Mouse (Mus musculus): ENCODE measurements around the gene Agap1. TPM values are rescaled to one million over a fixed set of nuclear protein-coding genes. Genes with fewer than 3 reads are reported as not detected.

Gene Agap1
- total RNA-seq, 2 experiments from 2014 or later, result 28.3 to 32.3 TPM

DNA sequence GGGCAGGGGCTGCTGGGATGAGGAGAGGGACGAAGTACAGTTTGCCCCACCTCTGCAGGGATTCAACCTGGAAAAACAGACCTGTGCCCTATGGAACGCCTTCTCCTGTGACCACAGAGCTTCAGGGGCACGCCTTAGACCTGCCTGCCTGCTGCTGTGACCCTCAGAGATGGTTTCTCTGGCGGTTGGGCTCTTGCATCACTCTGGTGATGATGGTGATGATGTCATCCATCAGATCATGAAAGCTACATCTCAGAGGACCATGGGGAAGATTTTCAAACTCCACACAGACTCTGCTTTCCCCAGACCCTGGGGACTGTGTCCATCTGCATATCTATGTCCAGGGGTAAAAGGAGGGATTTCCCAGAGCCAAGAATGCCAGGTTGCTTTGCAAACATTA lies 170.7 kb downstream of the Agap1 start:
- intact Hi-C loops (cut with DNase I; ENCODE audit: low total_unique reads), result no loop called here
- no peak for DNase-seq

DNA sequence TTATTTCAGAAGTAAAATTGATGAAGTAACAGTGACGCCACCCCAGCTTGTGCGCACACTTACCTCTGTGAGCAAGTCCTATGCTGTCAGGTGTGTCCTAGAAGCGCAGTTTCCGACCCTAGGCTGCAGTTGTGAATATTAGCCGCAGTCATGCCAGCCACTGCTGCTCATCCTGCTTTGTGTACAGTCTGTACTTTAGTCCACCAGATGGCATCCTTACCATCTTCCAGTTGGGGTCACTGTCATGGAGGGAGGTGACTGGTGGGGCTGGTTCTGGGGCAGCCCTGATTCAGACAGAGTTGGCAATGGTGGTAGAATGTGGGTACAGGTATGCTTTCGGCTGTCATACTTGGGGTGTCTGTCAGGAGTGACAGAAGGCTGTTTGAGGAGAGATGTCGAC lies 171.4 kb downstream of the Agap1 start:
- DNase-seq, result no peak
- intact Hi-C loops (cut with DNase I; ENCODE audit: low total_unique reads), result no loop called here

- no peak for DNase-seq
- intact Hi-C loops (cut with DNase I; ENCODE audit: low total_unique reads), result no loop called here
These were observed 172.3 kb downstream of the Agap1 start for GRCm38 (mm10) chr1:89626940-89627339.

GRCm38 (mm10) chr1:89627650-89628049 lies 173.0 kb downstream of the Agap1 start:
- intact Hi-C loops (cut with DNase I; ENCODE audit: low total_unique reads), result no loop called here
- DNase-seq, result peak; percentile 35

DNA sequence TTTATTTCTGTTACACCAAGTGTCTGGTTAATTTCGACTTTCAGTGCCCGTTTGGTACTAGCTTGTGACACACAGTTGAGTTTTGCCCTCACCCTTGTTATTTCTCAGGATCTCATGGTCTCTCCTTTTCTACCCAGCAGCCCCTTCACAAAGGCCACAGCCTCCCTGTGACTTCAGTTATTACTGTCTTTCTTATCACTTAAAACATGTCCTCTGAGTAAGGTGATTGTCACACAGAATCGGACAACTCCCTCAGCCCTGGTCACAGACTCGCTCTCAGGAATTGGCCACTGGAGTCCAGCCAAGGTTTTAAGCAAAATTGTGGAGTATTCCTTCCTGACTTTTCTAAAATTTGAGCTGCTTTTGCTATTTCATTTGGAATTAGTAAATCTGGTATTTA lies 176.2 kb downstream of the Agap1 start:
- no peak for DNase-seq
- intact Hi-C loops (cut with DNase I; ENCODE audit: low total_unique reads), result loop anchor here (5.0 kb wide), 1 partner anchor 399 kb away; no protein-coding TSS in a partner anchor

DNA sequence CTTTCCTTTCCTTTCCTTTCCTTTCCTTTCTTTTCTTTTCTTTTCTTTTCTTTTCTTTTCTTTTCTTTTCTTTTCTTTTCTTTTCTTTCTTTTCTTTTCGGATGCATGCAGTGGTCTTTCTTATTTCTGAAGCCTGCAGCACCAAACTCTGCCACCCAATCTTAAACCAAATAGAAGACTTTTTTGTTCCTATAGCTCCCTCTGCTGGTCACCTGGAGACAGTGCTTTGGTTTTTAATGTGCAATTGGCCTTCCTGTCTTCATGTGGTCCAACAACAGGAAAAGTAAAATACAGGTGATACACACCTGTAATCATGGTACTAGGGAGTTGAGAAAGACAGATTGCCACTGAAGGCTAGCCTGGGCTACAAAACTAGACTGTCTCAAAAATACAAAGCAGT lies 177.1 kb downstream of the Agap1 start:
- DNase-seq, result no peak
- intact Hi-C loops (cut with DNase I; ENCODE audit: low total_unique reads), result loop anchor here (5.0 kb wide), 1 partner anchor 399 kb away; no protein-coding TSS in a partner anchor

GRCm38 (mm10) chr1:89634055-89634454 lies 179.4 kb downstream of the Agap1 start:
- intact Hi-C loops (cut with DNase I; ENCODE audit: low total_unique reads), result loop anchor here (5.0 kb wide), 1 partner anchor 402 kb away; no protein-coding TSS in a partner anchor
- DNase-seq, result no peak

GRCm38 (mm10) chr1:89635131-89635530 lies 180.5 kb downstream of the Agap1 start:
- intact Hi-C loops (cut with DNase I; ENCODE audit: low total_unique reads), result loop anchor here (5.0 kb wide), 1 partner anchor 33 kb away; no protein-coding TSS in a partner anchor
- DNase-seq, result no peak

DNA sequence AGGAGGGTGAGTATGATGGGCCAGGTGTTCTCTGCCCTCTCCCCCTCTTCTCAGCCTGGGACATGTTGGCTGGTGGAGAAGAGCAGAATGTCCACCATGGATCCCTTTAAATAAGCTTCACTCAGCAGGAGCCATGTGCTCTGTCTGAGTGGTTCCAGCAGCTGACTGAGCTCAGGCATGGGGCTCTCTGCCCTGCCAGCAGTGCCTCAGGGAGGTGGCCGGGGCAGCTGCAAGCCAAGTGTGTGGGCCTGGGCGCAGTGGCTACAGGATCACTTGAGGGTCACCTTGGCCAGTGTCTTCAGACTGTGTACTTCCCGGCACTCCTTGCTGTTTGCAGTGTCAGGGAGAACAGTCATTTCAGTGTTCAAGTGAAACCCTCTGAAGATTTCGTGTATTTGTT lies 183.1 kb downstream of the Agap1 start:
- intact Hi-C loops (cut with DNase I; ENCODE audit: low total_unique reads), result loop anchor here (5.0 kb wide), 1 partner anchor 35 kb away; no protein-coding TSS in a partner anchor
- DNase-seq, result no peak

- intact Hi-C loops (cut with DNase I; ENCODE audit: low total_unique reads), result no loop called here
These were observed 189.0 kb downstream of the Agap1 start for GRCm38 (mm10) chr1:89643445-89644100.

DNA sequence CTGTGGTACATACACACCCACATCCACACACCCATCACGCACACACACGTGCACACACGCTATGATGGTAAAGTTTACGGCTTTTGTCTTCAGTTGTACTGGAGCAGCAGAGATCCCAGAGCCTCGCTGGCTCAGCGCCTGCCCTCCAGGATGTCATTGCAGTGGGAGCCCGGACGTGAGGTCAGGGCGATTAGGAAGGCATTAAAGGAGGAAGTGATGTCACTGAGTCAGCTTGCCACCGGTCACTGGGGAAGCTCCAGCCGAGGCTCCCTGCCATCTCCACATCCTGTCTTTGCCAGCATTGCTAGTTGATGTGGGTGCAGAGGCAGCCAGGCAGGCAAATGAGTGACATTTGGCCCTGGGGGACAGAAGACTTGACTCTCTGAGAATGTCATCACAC lies 189.5 kb downstream of the Agap1 start:
- DNase-seq, result peak; percentile 61
- intact Hi-C loops (cut with DNase I; ENCODE audit: low total_unique reads), result no loop called here

More at GRCm38 (mm10) chr1:89643445-89644100, 189.0 kb downstream of the Agap1 start:
- DNase-seq, result no peak

DNA sequence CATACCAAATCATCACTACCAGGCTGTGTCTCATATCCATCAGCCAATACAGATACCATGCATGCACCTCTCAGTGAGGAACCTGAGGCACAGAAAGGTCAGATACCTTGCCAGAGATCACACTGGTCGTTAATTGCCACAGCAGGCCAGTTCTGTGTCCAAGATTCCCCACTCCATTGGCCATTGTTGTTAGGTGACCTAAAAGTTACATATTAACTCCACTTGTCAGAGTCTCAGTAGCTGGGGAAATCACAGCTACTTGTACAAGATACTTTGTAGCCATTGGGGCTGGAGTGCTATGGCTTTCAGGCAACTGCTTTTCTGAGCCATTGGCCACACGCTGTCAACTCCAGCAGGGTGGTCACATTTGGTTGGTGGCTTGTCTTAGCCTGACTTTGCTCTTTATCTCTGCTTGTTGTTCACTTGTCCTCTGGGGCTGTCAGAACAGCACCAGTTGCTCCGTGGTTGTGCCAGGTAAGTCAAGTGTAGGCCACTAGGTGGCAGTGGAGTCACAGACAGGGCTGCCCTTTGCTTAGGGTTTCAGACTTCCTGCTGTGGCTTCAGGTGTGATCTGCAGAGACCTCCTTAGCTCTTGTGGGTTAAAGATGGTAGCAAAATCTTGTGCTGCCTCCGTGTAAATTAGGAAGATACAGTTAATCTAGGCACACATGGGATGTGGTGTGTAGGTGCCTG lies 191.9 kb downstream of the Agap1 start:
- intact Hi-C loops (cut with DNase I; ENCODE audit: low total_unique reads), result loop anchor here (5.0 kb wide), 1 partner anchor 296 kb away; no protein-coding TSS in a partner anchor
- peak; percentile 65 for DNase-seq

- intact Hi-C loops (cut with DNase I; ENCODE audit: low total_unique reads), result loop anchor here (5.0 kb wide), 1 partner anchor 295 kb away; no protein-coding TSS in a partner anchor
These were observed 192.9 kb downstream of the Agap1 start for GRCm38 (mm10) chr1:89647505-89647904.

GRCm38 (mm10) chr1:89650557-89650956 lies 196.0 kb downstream of the Agap1 start:
- no peak for DNase-seq
- intact Hi-C loops (cut with DNase I; ENCODE audit: low total_unique reads), result no loop called here

More at GRCm38 (mm10) chr1:89647505-89647904, 192.9 kb downstream of the Agap1 start:
- DNase-seq, result no peak

DNA sequence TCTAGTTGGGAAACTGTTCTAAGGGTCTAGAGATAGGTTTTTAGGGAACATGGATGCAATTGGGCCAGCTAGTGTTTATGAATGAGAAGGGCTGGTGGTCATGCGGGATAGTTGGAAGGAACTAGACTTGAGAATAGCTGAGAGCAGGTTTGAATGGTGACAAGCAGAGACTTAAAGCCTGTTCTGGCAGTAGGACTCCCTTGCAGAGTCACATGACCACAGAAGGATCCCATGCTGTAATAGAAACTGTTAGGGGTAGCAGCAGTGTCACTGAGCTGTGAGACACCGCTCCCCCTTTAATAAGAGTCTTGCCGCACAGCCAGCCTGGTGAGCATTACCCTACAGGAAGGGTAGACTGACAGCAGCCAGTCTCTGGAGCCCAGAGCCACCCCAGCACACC lies 201.6 kb downstream of the Agap1 start:
- DNase-seq, result no peak
- intact Hi-C loops (cut with DNase I; ENCODE audit: low total_unique reads), result no loop called here

DNA sequence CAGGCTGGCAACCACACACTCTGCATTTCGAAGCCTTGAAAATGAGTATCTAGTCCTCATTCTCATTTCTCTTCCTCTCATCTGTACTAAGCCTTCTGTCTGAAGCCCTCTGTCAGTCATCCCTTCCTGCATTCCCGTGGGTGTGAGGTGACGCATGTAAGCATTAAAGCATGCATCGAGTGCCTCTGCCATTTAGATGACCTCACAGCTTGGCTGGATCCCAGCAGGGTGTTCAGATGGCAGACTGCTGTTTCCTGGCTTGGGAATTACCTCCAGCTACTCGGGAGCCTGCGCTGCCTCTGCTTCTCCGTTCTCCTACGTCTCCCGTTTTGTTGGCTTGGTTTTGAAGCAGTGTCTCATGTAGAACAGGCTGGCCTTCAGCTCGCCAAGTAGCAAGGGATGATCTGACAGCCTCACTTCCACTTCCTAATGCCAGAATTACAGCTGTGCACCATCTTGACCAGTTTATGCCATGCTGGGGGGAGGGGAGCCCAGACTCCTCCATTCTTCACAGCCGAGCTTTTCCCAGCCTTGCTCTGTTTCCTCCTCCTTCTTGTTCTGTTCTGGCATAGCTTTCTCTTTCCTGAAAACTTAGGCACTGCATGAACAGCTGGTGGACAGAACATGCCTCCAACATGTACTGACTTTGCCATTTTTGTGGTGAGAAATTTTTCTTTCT lies 202.2 kb downstream of the Agap1 start:
- intact Hi-C loops (cut with DNase I; ENCODE audit: low total_unique reads), result no loop called here
- DNase-seq, result peak; percentile 30

DNA sequence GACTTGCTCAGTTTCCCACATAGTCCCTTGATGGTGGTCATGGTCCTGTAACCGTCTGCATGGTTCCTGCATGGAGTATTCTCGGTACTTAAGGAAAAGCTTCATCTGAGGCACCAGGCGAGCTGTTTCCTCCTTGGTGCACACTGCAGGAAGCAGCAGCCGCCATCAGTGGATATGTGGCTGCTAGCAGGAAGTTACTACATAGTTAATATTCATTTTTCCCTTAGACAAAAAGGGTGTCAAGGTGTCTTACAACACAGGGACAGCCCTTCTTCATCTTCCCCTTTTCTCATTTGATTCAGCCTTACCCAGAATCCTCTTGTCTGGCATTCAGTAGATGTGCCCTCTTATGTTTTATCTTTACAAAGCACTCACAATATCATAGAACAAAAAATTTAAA lies 206.2 kb downstream of the Agap1 start:
- DNase-seq, result no peak
- intact Hi-C loops (cut with DNase I; ENCODE audit: low total_unique reads), result no loop called here

DNA sequence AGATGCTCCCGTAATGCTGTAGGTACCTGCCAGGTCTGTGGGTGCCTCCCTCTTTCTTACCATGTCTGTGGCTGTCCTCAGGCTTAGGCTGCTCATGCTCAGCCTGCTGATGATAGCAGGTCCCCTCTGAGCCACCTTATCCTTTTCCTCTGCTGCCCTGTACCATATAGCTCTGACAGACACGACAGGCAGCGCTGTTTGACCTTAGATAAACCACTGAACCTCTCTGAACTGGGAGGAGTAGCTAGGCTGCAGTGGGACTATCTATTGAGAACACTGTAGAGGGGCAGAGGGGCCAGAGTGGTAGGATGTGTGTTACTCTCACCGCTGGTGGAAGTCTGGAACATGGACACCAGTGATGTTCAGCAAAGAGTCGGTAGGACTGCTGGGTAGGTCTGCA lies 211.5 kb downstream of the Agap1 start:
- intact Hi-C loops (cut with DNase I; ENCODE audit: low total_unique reads), result loop anchor here (5.0 kb wide), 1 partner anchor 276 kb away; no protein-coding TSS in a partner anchor
- no peak for DNase-seq

DNA sequence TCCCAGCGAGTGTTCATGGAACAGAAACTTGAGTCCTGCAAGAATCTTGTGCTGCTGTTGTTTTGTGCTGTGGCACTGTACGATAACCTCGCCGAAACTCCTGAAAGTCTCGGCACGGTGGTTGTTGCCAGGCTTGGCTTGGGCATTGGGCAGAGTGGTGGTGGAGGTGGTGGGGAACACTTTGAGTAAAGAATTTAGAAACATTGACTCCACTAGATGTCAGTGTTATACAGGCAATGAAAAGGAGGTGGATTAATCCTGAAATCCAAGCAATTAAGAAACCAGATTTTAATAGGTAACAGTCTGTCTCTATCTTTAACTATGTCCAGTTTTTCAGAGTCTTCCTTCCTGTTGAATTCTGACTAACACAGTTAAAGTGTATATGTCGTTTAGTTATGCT lies 212.8 kb downstream of the Agap1 start:
- DNase-seq, result no peak
- intact Hi-C loops (cut with DNase I; ENCODE audit: low total_unique reads), result loop anchor here (5.0 kb wide), 1 partner anchor 275 kb away; no protein-coding TSS in a partner anchor

- no peak for DNase-seq
- intact Hi-C loops (cut with DNase I; ENCODE audit: low total_unique reads), result loop anchor here (5.0 kb wide), 1 partner anchor 274 kb away; no protein-coding TSS in a partner anchor
These were observed 214.0 kb downstream of the Agap1 start for GRCm38 (mm10) chr1:89668635-89669034.
